22 mouse cellular contexts compared by ENCODE assay signal in genomic region chr17:31549389-31549788, GRCm38 (mm10). TPM values are rescaled to one million over a fixed set of nuclear protein-coding genes. Genes with fewer than 3 reads are reported as not detected.
DNase-seq lines count a peak whose midpoint lies in the region; TF ChIP-seq lines count a peak whose summit lies in the region.
"Had no signal": no experiment of that assay in that cellular context is flagged by ENCODE, and none has a peak within 500 bp of the region (broad histone marks: within the 10 kb centered on the region; RNA-seq: fewer than 3 reads in every experiment).

No protein-coding gene starts in this region.

- H3K4me1 ChIP-seq in kidney, adult 2 months (ENCODE audit: control insufficient read depth, insufficient read depth, low read length) = peaks cover 2% of the 10 kb centered on the region; the same call in 1 of the 2 replicates
- no peaks in the 10 kb centered on the region for H3K4me1 ChIP-seq in lung, adult 2 months (ENCODE audit: control insufficient read depth, insufficient read depth, low read length)
- H3K4me1 ChIP-seq: forebrain, embryonic 13.5 days; liver, embryonic 13.5 days had no signal

- TF ChIP-seq CTCF in kidney, adult 2 months (conservative IDR thresholded peaks at IDR 0.05; ENCODE audit: insufficient read depth, insufficient read length, low read depth, low read length) = no peak
- no peak for TF ChIP-seq CTCF in lung, adult 2 months (IDR thresholded peaks at IDR 0.05; ENCODE audit: insufficient read depth, low read length)

- H3K27ac ChIP-seq in kidney, adult 2 months (ENCODE audit: insufficient read depth, low read depth, low read length) = peak overlapping the region; percentile 26; the same call in 1 of the 2 replicates
- H3K27ac ChIP-seq: forebrain, embryonic 13.5 days; heart, adult 2 months; liver, embryonic 13.5 days; lung, embryonic 15.5 days had no signal

- 34% methylated on average over 8 of the region's 8 CpGs for WGBS in kidney, adult 2 months
- WGBS in lung, adult 2 months = 63% methylated on average over 8 of the region's 8 CpGs

- H3K27me3 ChIP-seq in kidney, adult 2 months (replicated peaks; ENCODE audit: control insufficient read depth, insufficient read depth, low read length) = no peaks in the 10 kb centered on the region
- H3K27me3 ChIP-seq: forebrain, embryonic 13.5 days; liver, embryonic 13.5 days; lung, embryonic 15.5 days had no signal

- H3K36me3 ChIP-seq in kidney, adult 2 months (ENCODE audit: control insufficient read depth, insufficient read depth, low read length) = no peaks in the 10 kb centered on the region
- H3K36me3 ChIP-seq: liver, embryonic 13.5 days; lung, embryonic 15.5 days had no signal

- no peak for TF ChIP-seq POLR2A in kidney, adult 2 months (IDR thresholded peaks at IDR 0.05; ENCODE audit: low read depth, low read length)
- no peak for TF ChIP-seq POLR2A in lung, adult 2 months (IDR thresholded peaks at IDR 0.05; ENCODE audit: borderline replicate concordance, extremely low read depth, low read depth, low read length)

- DNase-seq in embryo, embryonic 10 days (ENCODE audit: low spot score) = peak; percentile 36
- DNase-seq in embryo, embryonic 9.5 days (ENCODE audit: extremely low spot score) = no peak
- peak; percentile 53 for DNase-seq in kidney, adult 2 months
- no peak for DNase-seq in kidney, adult 18-20 months
- peak; percentile 64 for DNase-seq in embryo, embryonic 10.5 days (ENCODE audit: low spot score)
- DNase-seq in mesoderm, embryonic 11.5 days (ENCODE audit: low read depth, low spot score) = peak; percentile 34
- no peak for DNase-seq in lung, adult 2 months
- DNase-seq in ovary, postnatal 36 days (ENCODE audit: low spot score) = no peak
- DNase-seq: adrenal gland, adult 8-10 months; cerebellum, adult 11-12 months; cerebellum, postnatal 10 days; gastrocnemius, postnatal 36 days; heart, adult 2 months; layer of hippocampus, adult 9-11 months; liver, embryonic 13.5 days; lung, postnatal 36 days; midbrain, embryonic 14.5 days; right cerebral cortex, postnatal 4 days had no signal

- H3K4me3 ChIP-seq in kidney, adult 2 months (ENCODE audit: insufficient read depth, low read depth, low read length) = no peak overlapping the region
- no peak overlapping the region for H3K4me3 ChIP-seq in lung, adult 2 months (replicated peaks; ENCODE audit: extremely low read depth, low read depth, low read length)
- H3K4me3 ChIP-seq: forebrain, embryonic 13.5 days; heart, adult 2 months; liver, embryonic 13.5 days; lung, embryonic 15.5 days; megakaryocyte, embryonic 14.5 days; myocyte had no signal

RNA-seq across cellular contexts. Expression of gene Pknox1, which starts 15.1 kb away (rescaled TPM):
- polyA plus RNA-seq in kidney, adult 2 months (2012; rRNA removed) = 19.2 and 19.9 TPM in 2 replicates
- 22.9 and 26.8 TPM in 2 replicates for polyA plus RNA-seq in lung, adult 2 months (2012; rRNA removed)

RNA-seq across cellular contexts. Expression of gene Ndufv3, which starts 29.5 kb away (rescaled TPM):
- 387 and 475 TPM in 2 replicates for polyA plus RNA-seq in kidney, adult 2 months (2012; rRNA removed)
- polyA plus RNA-seq in lung, adult 2 months (2012; rRNA removed) = 79.5 and 101 TPM in 2 replicates

RNA-seq across cellular contexts. Expression of gene Wdr4, which starts 29.6 kb away (rescaled TPM):
- 28.3 and 29.6 TPM in 2 replicates for polyA plus RNA-seq in kidney, adult 2 months (2012; rRNA removed)
- polyA plus RNA-seq in lung, adult 2 months (2012; rRNA removed) = 20.1 and 20.6 TPM in 2 replicates

Comparison
In these comparisons a context has a peak if more than half of its experiments do, and no peak if none do; other contexts are left out.
1. DNase-seq: peak in embryo, embryonic 10 days (single experiment), kidney, adult 2 months (single experiment), embryo, embryonic 10.5 days (single experiment) and mesoderm, embryonic 11.5 days (single experiment); none in embryo, embryonic 9.5 days (single experiment), kidney, adult 18-20 months (single experiment), lung, adult 2 months (single experiment) and ovary, postnatal 36 days (single experiment).